Mouse (Mus musculus) heart, embryonic 15.5 days (tissue): ENCODE data around the gene Sec16b. TPM values are rescaled to one million over a fixed set of nuclear protein-coding genes. Genes with fewer than 3 reads are reported as not detected.

Source experiments
- ATAC-seq: fragments of 200-750 bp; cut with Nextera tagmentation; replicated peaks from 2 replicates; pipeline ENCODE4 v1.8.0; 2017; ENCODE audit warnings: low read depth, moderate TSS enrichment; ENCODE audit not compliant: insufficient number of reproducible peaks, insufficient read depth, low FRiP score
- H3K27ac ChIP-seq: fragments of 300-500 bp; sonication (generic); 2 replicates; pipeline ENCODE4 v1.5.1; 2015; ENCODE audit warnings: mild to moderate bottlenecking, inconsistent platforms
- H3K27me3 ChIP-seq: fragments of 300-500 bp; sonication (generic); 2 replicates; pipeline ENCODE4 v1.6.1; 2015; ENCODE audit warnings: inconsistent platforms
- H3K36me3 ChIP-seq: fragments of 300-500 bp; sonication (generic); 2 replicates; pipeline ENCODE4 v1.6.1; 2015; ENCODE audit warnings: mild to moderate bottlenecking, inconsistent platforms
- H3K4me1 ChIP-seq: fragments of 300-500 bp; sonication (generic); replicated peaks from 2 replicates; pipeline ENCODE4 v1.6.1; 2015; ENCODE audit warnings: inconsistent platforms
- H3K4me2 ChIP-seq: fragments of 300-500 bp; sonication (generic); 2 replicates; pipeline ENCODE4 v1.6.1; 2015; ENCODE audit warnings: inconsistent platforms, mild to moderate bottlenecking, moderate library complexity
- H3K4me3 ChIP-seq: fragments of 300-500 bp; sonication (generic); 2 replicates; pipeline ENCODE4 v1.5.1; 2015; ENCODE audit warnings: mild to moderate bottlenecking, inconsistent platforms
- H3K9ac ChIP-seq: fragments of 300-500 bp; sonication (generic); 2 replicates; pipeline ENCODE4 v1.6.1; 2015; ENCODE audit warnings: mild to moderate bottlenecking, inconsistent platforms
- H3K9me3 ChIP-seq: fragments of 300-500 bp; sonication (generic); replicated peaks from 2 replicates; pipeline ENCODE4 v1.6.1; 2016; ENCODE audit warnings: inconsistent platforms
- WGBS: fragments of 180-500 bp; shearing (Covaris S2); methylation state at CpG from one replicate; pipeline ENCODE4 v1.1.7; 2015; ENCODE audit warnings: mixed read lengths; 5-methylcytosine and 5-hydroxymethylcytosine counted together
- polyA plus RNA-seq: library from polyadenylated mRNA; unstranded; fragments of >200 nt; fragmentation: Nextera tagmentation; extraction: Ambion mirVana; gene quantifications from 2 replicates; pipeline ENCODE4 v1.2.1, GENCODE M21; 2015

The Sec16b gene
- polyA plus RNA-seq, 1 experiment from 2014 or later: 1.0 TPM

DNA sequence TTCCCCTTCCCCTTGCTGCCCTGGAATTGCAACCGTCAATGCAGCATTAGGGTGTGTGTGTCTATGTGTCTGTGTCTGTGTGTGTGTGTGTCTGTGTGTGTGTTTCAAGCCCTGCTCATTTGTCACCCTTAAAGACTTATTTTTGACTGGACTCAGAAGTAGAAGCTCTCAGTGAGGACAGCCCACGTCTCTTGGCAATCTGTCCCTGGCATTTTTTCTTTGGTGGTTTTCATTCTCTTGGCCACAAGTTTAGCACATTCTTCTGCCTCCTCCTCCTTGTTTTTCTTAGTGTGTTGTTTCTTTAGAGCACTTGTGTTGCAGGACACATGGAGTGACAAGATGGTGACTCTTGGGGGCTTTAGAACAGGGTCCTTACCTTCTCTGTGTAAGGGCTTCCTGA lies 30.3 kb upstream of the Sec16b start:
- Histone ChIP-seq H3K9me3 (no peaks in the 10 kb centered on the region), H3K27ac (no peak overlapping the region), H3K4me1 (0 out of 2 replicates have a peak, but pooled peaks cover 3% of the 10 kb centered on the region), H3K27me3 (no peaks in the 10 kb centered on the region), H3K9ac (no peak overlapping the region), H3K36me3 (peaks cover 9% of the 10 kb centered on the region; the same call in 1 of the 2 replicates), H3K4me2 (no peak overlapping the region), H3K4me3 (no peak overlapping the region)
- ATAC-seq: no peak
- WGBS: 62% methylated on average over 2 of the region's 2 CpGs

DNA sequence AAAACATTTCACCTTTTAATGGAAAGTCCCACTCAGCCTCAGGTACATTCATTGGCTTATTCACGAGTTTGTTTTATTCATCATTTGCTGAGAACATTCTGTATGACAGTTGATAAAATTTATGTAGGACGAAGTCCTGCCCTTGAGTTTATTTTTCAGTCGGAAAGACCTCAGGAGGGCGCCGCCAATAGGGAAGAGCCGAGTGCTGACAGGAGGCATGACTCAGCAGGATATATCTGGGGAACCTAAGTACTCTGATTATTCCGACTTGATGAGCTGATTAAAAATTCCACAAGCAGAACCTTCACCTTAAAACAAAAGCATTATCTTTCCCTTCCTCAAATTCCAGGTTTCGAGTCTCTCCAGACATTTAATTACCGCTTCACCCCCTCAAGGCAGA lies 26.4 kb upstream of the Sec16b start:
- WGBS: 18% methylated on average over 9 of the region's 9 CpGs
- no peaks in the 10 kb centered on the region for H3K27me3 ChIP-seq
- no peak overlapping the region for H3K4me3 ChIP-seq
- no peak overlapping the region for H3K9ac ChIP-seq
- H3K36me3 ChIP-seq: peaks cover 5% of the 10 kb centered on the region; the same call in 1 of the 2 replicates
- H3K9me3 ChIP-seq: no peaks in the 10 kb centered on the region
- ATAC-seq: no peak
- H3K4me1 ChIP-seq: 0 out of 2 replicates have a peak, but pooled peaks cover 3% of the 10 kb centered on the region
- no peak overlapping the region for H3K27ac ChIP-seq
- no peak overlapping the region for H3K4me2 ChIP-seq

DNA sequence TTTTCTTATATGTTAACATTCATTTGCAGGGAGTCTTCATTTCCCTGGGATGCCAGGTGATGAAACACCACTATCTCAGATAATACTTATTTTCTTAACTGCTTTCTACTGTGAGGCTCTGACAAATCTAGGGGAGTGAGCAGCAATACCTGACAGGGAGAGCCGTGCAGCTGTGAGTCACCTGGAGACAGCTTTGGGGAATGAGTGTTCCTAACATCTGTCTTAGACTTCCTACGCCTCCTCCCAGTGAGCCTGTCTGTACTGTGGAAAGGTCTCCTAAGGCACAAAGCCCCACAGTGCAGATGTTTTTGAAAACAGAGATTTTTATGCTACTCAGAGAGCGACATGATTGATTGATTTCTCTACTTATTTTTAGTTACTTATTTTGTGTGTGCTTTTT lies 25.6 kb upstream of the Sec16b start:
- no peaks in the 10 kb centered on the region for H3K27me3 ChIP-seq
- no peak overlapping the region for H3K27ac ChIP-seq
- H3K9me3 ChIP-seq: no peaks in the 10 kb centered on the region
- no peaks in the 10 kb centered on the region for H3K4me1 ChIP-seq
- H3K4me3 ChIP-seq: no peak overlapping the region
- no peak overlapping the region for H3K9ac ChIP-seq
- no peak for ATAC-seq
- WGBS: 61% methylated on average over 3 of the region's 3 CpGs
- H3K36me3 ChIP-seq: peaks cover 5% of the 10 kb centered on the region; the same call in 1 of the 2 replicates
- no peak overlapping the region for H3K4me2 ChIP-seq

DNA sequence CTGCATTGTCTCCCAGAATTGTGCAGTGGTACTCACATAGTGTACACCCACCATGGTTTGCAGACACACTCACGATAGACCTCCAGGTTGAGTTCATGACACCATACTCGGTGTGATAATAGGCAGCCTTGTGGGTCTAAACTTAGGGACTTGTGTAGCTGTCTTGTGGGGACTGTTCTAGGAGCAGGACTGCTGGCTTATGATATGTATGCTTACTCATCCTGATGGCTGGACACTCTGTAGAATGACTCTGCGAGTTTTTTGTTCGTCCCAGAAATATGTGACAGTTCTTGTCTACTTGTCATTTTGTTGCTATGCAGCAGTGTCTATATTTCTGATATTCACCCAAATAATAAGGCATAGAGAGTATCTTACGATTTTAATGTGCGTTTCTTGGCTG lies 24.9 kb upstream of the Sec16b start:
- Histone ChIP-seq H3K9ac (no peak overlapping the region), H3K27ac (no peak overlapping the region), H3K4me1 (no peaks in the 10 kb centered on the region), H3K9me3 (no peaks in the 10 kb centered on the region), H3K4me3 (no peak overlapping the region), H3K27me3 (no peaks in the 10 kb centered on the region), H3K4me2 (no peak overlapping the region), H3K36me3 (peaks cover 5% of the 10 kb centered on the region; the same call in 1 of the 2 replicates)
- WGBS: 84% methylated on average over 6 of the region's 6 CpGs
- no peak for ATAC-seq

DNA sequence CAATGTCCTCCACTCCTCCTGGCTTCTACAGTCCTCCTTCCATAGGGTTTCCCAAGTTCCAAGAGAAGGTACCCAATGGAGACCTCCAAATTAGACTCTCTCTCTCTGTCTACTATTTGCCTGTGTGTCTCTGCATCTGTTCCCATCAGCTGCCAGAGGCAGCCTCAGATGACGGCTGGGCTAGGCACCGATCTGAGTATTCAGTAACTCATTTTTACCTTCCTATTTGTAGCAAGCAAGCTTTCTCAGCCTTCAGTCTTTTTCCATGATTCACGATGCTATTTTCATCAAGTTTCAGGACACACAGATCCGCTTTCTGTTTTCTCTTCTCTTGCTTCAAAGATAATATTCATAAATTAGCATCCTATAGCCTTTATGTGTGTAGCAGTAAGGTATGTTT lies 22.4 kb upstream of the Sec16b start:
- H3K4me3 ChIP-seq: no peak overlapping the region
- no peaks in the 10 kb centered on the region for H3K4me1 ChIP-seq
- no peaks in the 10 kb centered on the region for H3K36me3 ChIP-seq
- no peaks in the 10 kb centered on the region for H3K27me3 ChIP-seq
- no peak overlapping the region for H3K27ac ChIP-seq
- H3K9me3 ChIP-seq: no peaks in the 10 kb centered on the region
- WGBS: 91% methylated on average over 4 of the region's 4 CpGs
- ATAC-seq: no peak
- no peak overlapping the region for H3K4me2 ChIP-seq
- H3K9ac ChIP-seq: no peak overlapping the region

DNA sequence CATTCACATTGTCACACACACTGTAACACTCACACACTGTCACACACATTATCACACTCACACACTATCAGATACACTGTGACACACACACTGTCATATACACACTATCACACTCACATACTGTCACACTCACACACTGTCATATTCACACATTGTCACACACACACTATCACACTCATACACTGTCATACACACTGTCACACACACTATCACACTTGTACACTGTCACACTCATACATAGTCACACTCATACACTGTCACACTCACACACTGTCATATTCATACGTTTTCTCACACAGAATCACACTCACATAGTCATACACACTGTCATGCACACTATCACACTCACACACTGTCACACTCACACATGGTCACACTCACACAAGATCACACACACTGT lies 5.9 kb upstream of the Sec16b start:
- no peak overlapping the region for H3K4me2 ChIP-seq
- H3K36me3 ChIP-seq: no peaks in the 10 kb centered on the region
- 76% methylated on average over 1 of the region's 1 CpGs for WGBS
- no peak overlapping the region for H3K9ac ChIP-seq
- H3K27ac ChIP-seq: no peak overlapping the region
- no peaks in the 10 kb centered on the region for H3K27me3 ChIP-seq
- no peaks in the 10 kb centered on the region for H3K4me1 ChIP-seq
- no peak for ATAC-seq
- H3K4me3 ChIP-seq: no peak overlapping the region
- H3K9me3 ChIP-seq: no peaks in the 10 kb centered on the region

DNA sequence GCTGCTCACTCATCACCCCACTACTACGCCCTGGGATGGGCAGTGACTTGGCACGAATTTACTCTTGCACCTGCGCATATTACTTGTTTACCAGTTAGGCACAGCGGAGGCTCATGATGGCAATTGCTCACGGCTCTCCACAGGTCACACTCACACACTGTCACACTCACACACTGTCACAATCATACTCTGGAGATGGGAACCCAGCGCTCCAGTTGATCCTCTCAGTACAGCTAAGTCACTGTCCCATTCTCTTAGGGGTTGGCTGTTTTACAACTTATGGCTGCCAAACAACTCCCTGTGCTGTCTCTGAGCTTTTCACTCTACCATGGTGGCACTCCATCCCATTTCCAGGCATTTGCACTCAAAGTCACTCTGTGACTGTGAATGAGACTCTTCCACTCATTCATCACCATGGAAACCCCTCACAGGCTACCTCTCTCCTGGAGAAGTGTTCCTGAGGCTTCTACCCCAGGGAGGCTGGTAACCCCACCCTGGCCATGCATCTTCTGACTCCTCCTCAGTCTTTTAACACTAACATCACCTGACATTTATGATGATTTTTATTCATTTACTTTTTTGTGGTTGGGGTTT lies 5.1 kb upstream of the Sec16b start:
- Histone ChIP-seq H3K4me1 (no peaks in the 10 kb centered on the region), H3K9me3 (no peaks in the 10 kb centered on the region), H3K27ac (no peak overlapping the region), H3K4me2 (no peak overlapping the region), H3K4me3 (no peak overlapping the region), H3K9ac (no peak overlapping the region), H3K27me3 (no peaks in the 10 kb centered on the region), H3K36me3 (no peaks in the 10 kb centered on the region)
- WGBS: 89% methylated on average over 6 of the region's 6 CpGs
- ATAC-seq: no peak

DNA sequence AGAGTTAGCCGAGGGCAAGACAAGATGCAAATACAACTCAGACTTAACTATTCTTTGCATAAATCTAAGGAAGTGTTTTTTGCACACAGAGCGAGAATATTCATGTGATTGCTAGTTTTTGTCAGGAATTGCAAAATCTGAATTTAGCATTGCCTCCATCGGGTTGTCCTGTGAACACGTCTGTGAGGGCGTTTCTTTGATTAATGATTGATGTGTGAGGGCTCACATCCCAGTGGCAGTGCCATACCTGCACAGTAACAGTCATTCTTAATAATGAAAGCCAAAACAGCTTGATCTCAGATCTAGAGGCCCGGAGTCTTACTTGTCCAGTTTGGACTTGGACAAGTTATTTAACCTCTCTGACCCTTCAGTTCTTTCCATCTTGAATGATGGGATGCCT lies 3.5 kb upstream of the Sec16b start:
- Histone ChIP-seq H3K4me2 (no peak overlapping the region), H3K36me3 (no peaks in the 10 kb centered on the region), H3K27ac (no peak overlapping the region), H3K27me3 (no peaks in the 10 kb centered on the region), H3K4me1 (no peaks in the 10 kb centered on the region), H3K9me3 (no peaks in the 10 kb centered on the region), H3K9ac (no peak overlapping the region), H3K4me3 (no peak overlapping the region)
- WGBS: 75% methylated on average over 6 of the region's 6 CpGs
- no peak for ATAC-seq

DNA sequence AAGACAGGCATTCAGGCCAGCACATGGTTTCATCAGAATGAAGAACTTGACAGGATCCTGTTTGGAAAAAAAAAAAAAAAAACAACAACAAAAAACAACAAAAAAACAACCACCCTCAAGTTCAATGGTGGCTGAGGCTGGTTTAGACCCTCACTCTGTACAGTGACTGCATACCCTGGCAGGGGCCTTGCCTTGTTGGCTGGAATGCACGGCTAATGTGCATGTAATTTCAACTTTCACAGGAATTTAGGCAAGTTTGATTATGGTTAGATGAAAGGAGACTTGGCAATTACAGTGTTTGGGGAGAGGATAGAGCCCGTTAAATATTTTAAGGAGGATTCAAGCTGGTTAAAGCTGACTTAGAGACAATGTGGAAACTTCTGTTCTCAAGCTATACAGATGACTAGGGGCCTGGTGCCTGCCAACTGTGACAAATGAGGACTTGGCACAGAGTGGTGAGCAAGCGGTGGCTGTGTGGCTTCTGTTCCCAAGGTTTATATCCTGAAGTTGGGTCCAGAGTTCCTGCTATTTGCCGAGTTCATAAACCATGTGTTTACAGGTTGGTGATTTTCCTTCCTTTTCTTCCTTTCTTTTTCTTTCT lies 567 bp downstream of the Sec16b start:
- no peak overlapping the region for H3K9ac ChIP-seq
- H3K4me2 ChIP-seq: peak overlapping the region; percentile 21; the same call in 1 of the 2 replicates
- H3K36me3 ChIP-seq: no peaks in the 10 kb centered on the region
- no peak overlapping the region for H3K27ac ChIP-seq
- no peaks in the 10 kb centered on the region for H3K4me1 ChIP-seq
- H3K9me3 ChIP-seq: no peaks in the 10 kb centered on the region
- no peaks in the 10 kb centered on the region for H3K27me3 ChIP-seq
- peak overlapping the region; percentile 2; the same call in 1 of the 2 replicates for H3K4me3 ChIP-seq
- no peak for ATAC-seq
- WGBS: 57% methylated on average over 4 of the region's 4 CpGs

DNA sequence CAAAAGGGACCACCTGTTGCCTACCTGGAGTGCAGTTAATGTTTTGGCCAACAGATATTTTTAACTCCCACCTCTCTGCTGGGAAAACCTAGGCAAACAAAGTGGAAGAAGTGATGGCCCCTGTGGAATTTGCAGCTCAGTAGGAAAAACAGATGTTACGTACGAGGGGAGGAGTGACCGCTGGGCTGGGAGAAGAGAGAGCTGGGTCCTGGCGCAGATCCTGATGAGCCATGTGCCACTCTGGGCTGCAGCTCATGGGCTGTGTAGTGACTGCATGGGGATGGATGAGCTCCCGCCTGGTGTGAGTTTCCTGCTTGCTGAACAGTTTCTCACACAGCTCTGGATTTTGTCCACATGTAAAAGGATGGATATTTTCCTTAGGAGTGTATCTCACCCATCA lies 1.3 kb downstream of the Sec16b start:
- Histone ChIP-seq H3K9ac (no peak overlapping the region), H3K27me3 (no peaks in the 10 kb centered on the region), H3K36me3 (no peaks in the 10 kb centered on the region), H3K4me1 (no peaks in the 10 kb centered on the region), H3K27ac (no peak overlapping the region), H3K9me3 (no peaks in the 10 kb centered on the region), H3K4me3 (no peak overlapping the region), H3K4me2 (0 out of 2 replicates have a peak overlapping the region, but pooled peaks have one; percentile 6)
- no peak for ATAC-seq
- WGBS: 37% methylated on average over 5 of the region's 5 CpGs

DNA sequence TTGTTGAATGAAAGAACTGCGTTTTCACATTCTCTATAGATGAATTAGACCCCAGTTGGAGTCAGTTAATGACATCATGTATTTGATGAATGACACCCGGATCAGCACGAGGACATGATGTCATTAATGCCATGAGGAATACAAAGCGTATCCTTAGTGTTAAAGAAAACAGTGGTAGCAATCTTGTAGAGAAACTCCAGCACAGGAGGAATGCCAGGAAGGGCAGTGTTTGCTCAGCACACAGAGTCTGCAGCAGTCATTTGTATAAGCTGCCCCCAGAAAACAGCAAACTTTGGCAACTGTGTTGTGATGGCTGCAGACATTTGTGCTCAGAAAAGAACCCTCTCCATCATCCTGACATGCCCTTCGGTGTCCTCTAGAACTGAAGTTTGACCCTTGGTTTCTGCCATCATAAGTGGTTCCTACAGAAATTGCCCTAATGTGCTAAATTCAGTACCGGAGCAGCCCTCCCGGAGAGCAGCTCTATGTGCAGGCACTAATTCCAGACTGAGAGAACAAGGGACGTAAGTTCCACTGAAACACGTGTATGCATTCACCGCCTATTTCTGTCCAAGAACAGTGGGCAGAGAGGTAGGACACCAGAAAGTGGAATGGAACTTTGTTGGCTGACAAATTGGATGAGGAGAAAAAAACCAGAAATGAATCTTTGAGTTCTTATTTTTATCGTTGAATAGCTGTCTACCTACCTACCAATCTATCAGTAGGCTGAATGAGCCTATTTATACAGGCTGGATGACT lies 6.3 kb downstream of the Sec16b start:
- ATAC-seq: no peak
- no peaks in the 10 kb centered on the region for H3K9me3 ChIP-seq
- no peak overlapping the region for H3K4me2 ChIP-seq
- H3K27me3 ChIP-seq: no peaks in the 10 kb centered on the region
- H3K27ac ChIP-seq: no peak overlapping the region
- WGBS: 58% methylated on average over 11 of the region's 11 CpGs
- no peak overlapping the region for H3K9ac ChIP-seq
- H3K4me1 ChIP-seq: no peaks in the 10 kb centered on the region
- no peak overlapping the region for H3K4me3 ChIP-seq
- H3K36me3 ChIP-seq: no peaks in the 10 kb centered on the region
